Mouse (Mus musculus): ENCODE measurements at regions not wholly inside any gene's neighbourhood (a gene's known extent, or its start where the extent isn't known, plus 50 kb on each side); places are given as distances from the start of the nearest gene placed in this dataset.
"Not testable (repeated sequence)": the region's sequence is repeated elsewhere in the genome, so short reads cannot be mapped to it uniquely, and the experiment has no call there.

- DNase-seq (ENCODE audit: low read depth, low spot score), result no peak
These were observed 364.0 kb upstream of the Rgs18 start for GRCm38 (mm10) chr1:145139267-145139651.

GRCm38 (mm10) chr1:145138452-145139266 lies 363.4 kb upstream of the Rgs18 start:
- DNase-seq (ENCODE audit: low read depth, low spot score), result no peak

- DNase-seq (ENCODE audit: low read depth, low spot score), result no peak
These were observed 355.8 kb upstream of the Rgs18 start for GRCm38 (mm10) chr1:145131020-145131419.

- DNase-seq (ENCODE audit: low read depth, low spot score), result peak; percentile 40
These were observed 337.9 kb upstream of the Rgs18 start for GRCm38 (mm10) chr1:145113171-145113570.

GRCm38 (mm10) chr1:145106771-145107170 lies 331.5 kb upstream of the Rgs18 start:
- not testable (repeated sequence) for DNase-seq (ENCODE audit: low read depth, low spot score)

- no peak for DNase-seq (ENCODE audit: low read depth, low spot score)
These were observed 290.1 kb upstream of the Rgs18 start for GRCm38 (mm10) chr1:145065255-145065854.

- DNase-seq (ENCODE audit: low read depth, low spot score), result no peak
These were observed 289.1 kb upstream of the Rgs18 start for GRCm38 (mm10) chr1:145064384-145064783.

GRCm38 (mm10) chr1:145015623-145016022 lies 240.4 kb upstream of the Rgs18 start:
- DNase-seq (ENCODE audit: low read depth, low spot score), result no peak

- DNase-seq (ENCODE audit: low read depth, low spot score), result no peak
These were observed 235.6 kb upstream of the Rgs18 start for GRCm38 (mm10) chr1:145010833-145011232.

- no peak for DNase-seq (ENCODE audit: low read depth, low spot score)
These were observed 202.9 kb upstream of the Rgs18 start for GRCm38 (mm10) chr1:144978167-144978566.

GRCm38 (mm10) chr1:144965736-144966135 lies 190.5 kb upstream of the Rgs18 start:
- no peak for DNase-seq (ENCODE audit: low read depth, low spot score)

GRCm38 (mm10) chr1:144939006-144939405 lies 163.8 kb upstream of the Rgs18 start:
- no peak for DNase-seq (ENCODE audit: low read depth, low spot score)

- no peak for DNase-seq (ENCODE audit: low read depth, low spot score)
These were observed 150.9 kb upstream of the Rgs18 start for GRCm38 (mm10) chr1:144926136-144926535.

- DNase-seq (ENCODE audit: low read depth, low spot score), result no peak
These were observed 141.3 kb upstream of the Rgs18 start for GRCm38 (mm10) chr1:144916568-144916967.

- DNase-seq (ENCODE audit: low read depth, low spot score), result no peak
These were observed 127.8 kb upstream of the Rgs18 start for GRCm38 (mm10) chr1:144902987-144903386.

- no peak for DNase-seq (ENCODE audit: low read depth, low spot score)
These were observed 108.4 kb upstream of the Rgs18 start for GRCm38 (mm10) chr1:144883633-144884032.

- DNase-seq (ENCODE audit: low read depth, low spot score), result no peak
These were observed 86.9 kb upstream of the Rgs18 start for GRCm38 (mm10) chr1:144862133-144862532.
